Mouse (Mus musculus): ENCODE results near the gene Otor. TPM values are rescaled to one million over a fixed set of nuclear protein-coding genes. Genes with fewer than 3 reads are reported as not detected.

Gene Otor
- polyA plus RNA-seq (2015; fragmentation: Nextera tagmentation; extraction: Ambion mirVana) = 0.65 and 0.94 TPM in 2 replicates

- H3K4me3 ChIP-seq (replicated peaks; ENCODE audit: low read length) = no peak within 1 kb of the TSS
- no peak within 1 kb of the TSS for H3K4me2 ChIP-seq (ENCODE audit: low read depth, low read length)
- 55% methylated on average over 8 of the region's 8 CpGs for WGBS
- no peaks in the 10 kb centered on the region for H3K36me3 ChIP-seq (ENCODE audit: control insufficient read depth, insufficient read depth, low read length)
- H3K27ac ChIP-seq (ENCODE audit: low read length) = no peak within 1 kb of the TSS
- no peaks in the 10 kb centered on the region for H3K4me1 ChIP-seq (ENCODE audit: control insufficient read depth, insufficient read depth, low read length)
- no peaks in the 10 kb centered on the region for H3K27me3 ChIP-seq (ENCODE audit: control insufficient read depth, insufficient read depth, low read length)
- H3K9me3 ChIP-seq (replicated peaks; ENCODE audit: control insufficient read depth, low read length) = no peaks in the 10 kb centered on the region
- no peak within 1 kb of the TSS for H3K9ac ChIP-seq (ENCODE audit: low read length)
- ATAC-seq (ENCODE audit: insufficient read depth, low FRiP score) = no peak
Observed at GRCm38 (mm10) chr2:143078198-143078851, at the start of gene Otor. Gene Otor, plus strand, starts transcription at chr2:143078473.

GRCm38 (mm10) chr2:143031283-143031682 lies 47.0 kb upstream of the Otor start:
- Histone ChIP-seq H3K9ac (ENCODE audit: low read length) (no peak overlapping the region), H3K27ac (ENCODE audit: low read length) (no peak overlapping the region), H3K27me3 (ENCODE audit: control insufficient read depth, insufficient read depth, low read length) (no peaks in the 10 kb centered on the region), H3K36me3 (ENCODE audit: control insufficient read depth, insufficient read depth, low read length) (no peaks in the 10 kb centered on the region), H3K9me3 (replicated peaks; ENCODE audit: control insufficient read depth, low read length) (no peaks in the 10 kb centered on the region), H3K4me2 (ENCODE audit: low read depth, low read length) (no peak overlapping the region), H3K4me3 (replicated peaks; ENCODE audit: low read length) (no peak overlapping the region), H3K4me1 (ENCODE audit: control insufficient read depth, insufficient read depth, low read length) (0 out of 2 replicates have a peak, but pooled peaks cover 4% of the 10 kb centered on the region)
- ATAC-seq (ENCODE audit: insufficient read depth, low FRiP score) = no peak
- 91% methylated on average over 1 of the region's 1 CpGs for WGBS

- H3K9me3 ChIP-seq (replicated peaks; ENCODE audit: control insufficient read depth, low read length) = no peaks in the 10 kb centered on the region
- H3K4me2 ChIP-seq (ENCODE audit: low read depth, low read length) = no peak overlapping the region
- WGBS = 66% methylated on average over 10 of the region's 10 CpGs
- ATAC-seq (ENCODE audit: insufficient read depth, low FRiP score) = no peak
- H3K4me1 ChIP-seq (ENCODE audit: control insufficient read depth, insufficient read depth, low read length) = 0 out of 2 replicates have a peak, but pooled peaks cover 4% of the 10 kb centered on the region
- H3K27ac ChIP-seq (ENCODE audit: low read length) = no peak overlapping the region
- no peaks in the 10 kb centered on the region for H3K36me3 ChIP-seq (ENCODE audit: control insufficient read depth, insufficient read depth, low read length)
- H3K27me3 ChIP-seq (ENCODE audit: control insufficient read depth, insufficient read depth, low read length) = no peaks in the 10 kb centered on the region
- no peak overlapping the region for H3K9ac ChIP-seq (ENCODE audit: low read length)
- no peak overlapping the region for H3K4me3 ChIP-seq (replicated peaks; ENCODE audit: low read length)
Observed at GRCm38 (mm10) chr2:143032378-143033255, 45.7 kb upstream of the Otor start.

- H3K27me3 ChIP-seq (ENCODE audit: control insufficient read depth, insufficient read depth, low read length) = no peaks in the 10 kb centered on the region
- H3K27ac ChIP-seq (ENCODE audit: low read length) = 0 out of 2 replicates have a peak overlapping the region, but pooled peaks have one; percentile 6
- 0 out of 2 replicates have a peak, but pooled peaks cover 4% of the 10 kb centered on the region for H3K4me1 ChIP-seq (ENCODE audit: control insufficient read depth, insufficient read depth, low read length)
Observed at GRCm38 (mm10) chr2:143034350-143035085, 43.8 kb upstream of the Otor start.

GRCm38 (mm10) chr2:143035086-143035593 lies 43.1 kb upstream of the Otor start:
- ATAC-seq (ENCODE audit: insufficient read depth, low FRiP score) = peak; percentile 21; the same call in 1 of the 2 replicates
- Histone ChIP-seq H3K4me3 (replicated peaks; ENCODE audit: low read length) (peak overlapping the region; percentile 18), H3K4me1 (ENCODE audit: control insufficient read depth, insufficient read depth, low read length) (0 out of 2 replicates have a peak, but pooled peaks cover 4% of the 10 kb centered on the region), H3K9me3 (replicated peaks; ENCODE audit: control insufficient read depth, low read length) (no peaks in the 10 kb centered on the region), H3K27me3 (ENCODE audit: control insufficient read depth, insufficient read depth, low read length) (no peaks in the 10 kb centered on the region), H3K27ac (ENCODE audit: low read length) (0 out of 2 replicates have a peak overlapping the region, but pooled peaks have one; percentile 6), H3K9ac (ENCODE audit: low read length) (no peak overlapping the region), H3K36me3 (ENCODE audit: control insufficient read depth, insufficient read depth, low read length) (no peaks in the 10 kb centered on the region), H3K4me2 (ENCODE audit: low read depth, low read length) (peak overlapping the region; percentile 44)
- 55% methylated on average over 10 of the region's 10 CpGs for WGBS

More at GRCm38 (mm10) chr2:143034350-143035085, 43.8 kb upstream of the Otor start:
- peak overlapping the region; percentile 44 for H3K4me2 ChIP-seq (ENCODE audit: low read depth, low read length)
- no peaks in the 10 kb centered on the region for H3K9me3 ChIP-seq (replicated peaks; ENCODE audit: control insufficient read depth, low read length)
- no peak overlapping the region for H3K9ac ChIP-seq (ENCODE audit: low read length)
- peak overlapping the region; percentile 18 for H3K4me3 ChIP-seq (replicated peaks; ENCODE audit: low read length)
- H3K36me3 ChIP-seq (ENCODE audit: control insufficient read depth, insufficient read depth, low read length) = no peaks in the 10 kb centered on the region
- ATAC-seq (ENCODE audit: insufficient read depth, low FRiP score) = peak; percentile 44; the same call in 1 of the 2 replicates
- 51% methylated on average over 7 of the region's 7 CpGs for WGBS

- H3K4me3 ChIP-seq (replicated peaks; ENCODE audit: low read length) = no peak overlapping the region
Observed at GRCm38 (mm10) chr2:143041596-143041995, 36.7 kb upstream of the Otor start.

GRCm38 (mm10) chr2:143055251-143055650 lies 23.0 kb upstream of the Otor start:
- H3K9me3 ChIP-seq (replicated peaks; ENCODE audit: control insufficient read depth, low read length) = no peaks in the 10 kb centered on the region
- H3K36me3 ChIP-seq (ENCODE audit: control insufficient read depth, insufficient read depth, low read length) = no peaks in the 10 kb centered on the region
- H3K27me3 ChIP-seq (ENCODE audit: control insufficient read depth, insufficient read depth, low read length) = no peaks in the 10 kb centered on the region
- no peak overlapping the region for H3K4me3 ChIP-seq (replicated peaks; ENCODE audit: low read length)
- H3K9ac ChIP-seq (ENCODE audit: low read length) = no peak overlapping the region
- H3K27ac ChIP-seq (ENCODE audit: low read length) = no peak overlapping the region
- ATAC-seq (ENCODE audit: insufficient read depth, low FRiP score) = no peak
- H3K4me1 ChIP-seq (ENCODE audit: control insufficient read depth, insufficient read depth, low read length) = no peaks in the 10 kb centered on the region
- H3K4me2 ChIP-seq (ENCODE audit: low read depth, low read length) = no peak overlapping the region

More at GRCm38 (mm10) chr2:143041596-143041995, 36.7 kb upstream of the Otor start:
- H3K27me3 ChIP-seq (ENCODE audit: control insufficient read depth, insufficient read depth, low read length) = no peaks in the 10 kb centered on the region
- ATAC-seq (ENCODE audit: insufficient read depth, low FRiP score) = no peak
- no peak overlapping the region for H3K9ac ChIP-seq (ENCODE audit: low read length)
- 90% methylated on average over 1 of the region's 1 CpGs for WGBS
- no peaks in the 10 kb centered on the region for H3K9me3 ChIP-seq (replicated peaks; ENCODE audit: control insufficient read depth, low read length)
- no peak overlapping the region for H3K4me2 ChIP-seq (ENCODE audit: low read depth, low read length)
- no peaks in the 10 kb centered on the region for H3K36me3 ChIP-seq (ENCODE audit: control insufficient read depth, insufficient read depth, low read length)
- no peak overlapping the region for H3K27ac ChIP-seq (ENCODE audit: low read length)
- H3K4me1 ChIP-seq (ENCODE audit: control insufficient read depth, insufficient read depth, low read length) = no peaks in the 10 kb centered on the region

- no peak overlapping the region for H3K27ac ChIP-seq (ENCODE audit: low read length)
- no peaks in the 10 kb centered on the region for H3K27me3 ChIP-seq (ENCODE audit: control insufficient read depth, insufficient read depth, low read length)
- H3K36me3 ChIP-seq (ENCODE audit: control insufficient read depth, insufficient read depth, low read length) = no peaks in the 10 kb centered on the region
- ATAC-seq (ENCODE audit: insufficient read depth, low FRiP score) = no peak
- no peaks in the 10 kb centered on the region for H3K9me3 ChIP-seq (replicated peaks; ENCODE audit: control insufficient read depth, low read length)
- H3K9ac ChIP-seq (ENCODE audit: low read length) = no peak overlapping the region
- WGBS = 69% methylated on average over 5 of the region's 5 CpGs
- no peak overlapping the region for H3K4me2 ChIP-seq (ENCODE audit: low read depth, low read length)
- H3K4me3 ChIP-seq (replicated peaks; ENCODE audit: low read length) = no peak overlapping the region
- H3K4me1 ChIP-seq (ENCODE audit: control insufficient read depth, insufficient read depth, low read length) = no peaks in the 10 kb centered on the region
Observed at GRCm38 (mm10) chr2:143056736-143057135, 21.5 kb upstream of the Otor start.
